Mouse (Mus musculus) retina, postnatal 7 days (tissue): ENCODE measurements around the gene Glb1.
"Not testable (repeated sequence)": the region's sequence is repeated elsewhere in the genome, so short reads cannot be mapped to it uniquely, and the experiment has no call there.

Experiments used
- DNase-seq: peaks from one replicate; pipeline ENCODE4 v3.0.0-alpha.2; 2012; ENCODE audit warnings: low read depth, low spot score

The Glb1 gene

GRCm38 (mm10) chr9:114499783-114500515 lies 99.1 kb downstream of the Glb1 start:
- peak; percentile 61 for DNase-seq

- DNase-seq, result no peak
These were observed 100.2 kb downstream of the Glb1 start for GRCm38 (mm10) chr9:114501111-114501510.

GRCm38 (mm10) chr9:114501913-114502312 lies 101.0 kb downstream of the Glb1 start:
- DNase-seq, result no peak

DNA sequence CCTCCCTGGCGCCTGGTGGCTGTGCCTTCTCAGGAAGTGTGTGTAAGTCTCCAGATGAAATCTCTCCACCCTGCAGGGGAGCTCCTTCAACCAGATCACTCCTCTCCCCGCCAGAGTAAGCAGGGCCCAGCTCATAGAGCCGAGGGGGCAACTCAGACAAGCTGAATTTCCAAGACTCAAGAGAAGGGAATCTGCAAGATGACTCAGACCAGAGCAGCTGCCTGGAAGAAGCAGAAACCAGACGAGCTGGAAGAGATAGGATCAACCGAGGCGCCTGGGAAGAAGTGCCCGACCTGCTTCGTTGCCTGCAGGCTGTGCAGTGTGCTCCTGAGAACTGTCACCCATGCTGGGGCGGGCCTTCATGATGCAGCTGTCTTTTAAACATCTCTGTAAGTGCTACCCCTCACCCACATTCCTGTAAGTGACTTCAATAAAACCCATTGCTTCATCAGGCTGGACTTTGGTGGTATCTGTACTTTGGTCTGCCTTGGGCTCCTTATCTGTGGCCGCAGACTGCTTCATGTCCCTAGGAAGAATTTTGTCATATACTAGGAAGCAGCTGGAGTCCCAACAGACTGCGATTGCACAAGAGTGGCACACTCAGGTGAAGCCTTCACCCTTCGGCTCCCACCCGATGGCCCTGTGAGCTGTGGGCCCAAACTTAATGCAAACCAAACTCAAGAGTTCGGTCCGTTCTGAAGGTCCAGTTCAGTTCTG lies 102.0 kb downstream of the Glb1 start:
- DNase-seq, result no peak

DNA sequence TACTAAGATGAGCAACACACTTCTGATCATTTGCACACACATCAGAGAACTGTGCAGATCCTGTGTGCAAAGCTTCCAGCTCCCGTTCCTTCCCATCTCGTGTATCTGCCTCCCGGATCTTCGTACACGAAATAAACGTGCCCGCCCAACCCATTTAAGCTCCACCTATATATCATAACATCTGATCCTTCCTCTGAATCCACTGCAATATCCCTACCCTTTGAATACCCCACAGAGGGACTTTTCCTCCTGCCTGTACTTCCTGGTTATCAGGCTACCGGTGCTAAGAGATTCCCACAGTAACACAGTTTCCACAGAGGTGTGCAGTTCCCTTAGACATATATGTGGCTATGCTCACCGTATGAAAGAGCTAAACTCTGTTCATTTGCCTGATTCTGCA lies 103.9 kb downstream of the Glb1 start, which contains the start of gene Ccr4:
Gene Ccr4, minus strand, starts transcription at position 101 of the 400 bp plus-strand sequence.
- no peak for DNase-seq

DNA sequence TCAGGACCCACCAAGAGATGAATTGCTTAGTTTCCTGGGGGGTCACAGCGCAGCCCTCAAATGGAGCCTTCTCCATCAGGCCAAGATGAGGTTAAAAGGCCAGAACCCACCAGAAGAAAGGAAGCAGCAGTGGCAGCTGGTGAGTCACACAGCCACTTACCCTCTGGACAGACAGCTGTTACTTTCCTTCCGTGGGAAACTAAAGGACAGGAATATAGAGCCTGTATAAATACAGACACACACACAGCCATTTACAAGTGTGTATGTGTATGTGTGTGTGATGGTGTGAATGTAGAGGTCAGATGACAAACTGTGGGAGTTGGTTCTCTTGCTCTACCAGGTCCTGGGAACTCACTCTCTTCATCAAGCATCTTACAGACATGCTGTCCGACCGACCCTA lies 105.7 kb downstream of the Glb1 start:
- DNase-seq, result no peak

- no peak for DNase-seq
These were observed 106.5 kb downstream of the Glb1 start for GRCm38 (mm10) chr9:114507421-114507820.

DNA sequence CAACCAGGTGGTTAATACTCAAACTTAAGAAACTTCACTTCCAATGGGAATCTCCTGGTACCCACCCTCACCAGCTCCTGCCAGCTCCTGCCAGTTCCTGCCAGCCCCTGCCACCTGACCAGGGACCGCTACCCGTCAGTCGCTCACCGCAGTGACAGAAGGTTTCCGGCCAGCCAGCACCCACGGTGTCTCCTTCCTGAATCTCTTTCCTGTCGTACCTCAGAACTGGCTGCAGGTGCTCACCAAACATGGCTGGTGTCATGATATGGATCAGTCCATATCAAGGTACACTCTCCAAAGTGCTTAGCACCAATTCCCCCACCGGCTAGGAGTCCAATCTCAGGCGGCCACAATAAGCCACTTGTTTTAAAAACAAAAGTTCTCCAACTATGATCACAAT lies 108.9 kb downstream of the Glb1 start:
- no peak for DNase-seq

DNA sequence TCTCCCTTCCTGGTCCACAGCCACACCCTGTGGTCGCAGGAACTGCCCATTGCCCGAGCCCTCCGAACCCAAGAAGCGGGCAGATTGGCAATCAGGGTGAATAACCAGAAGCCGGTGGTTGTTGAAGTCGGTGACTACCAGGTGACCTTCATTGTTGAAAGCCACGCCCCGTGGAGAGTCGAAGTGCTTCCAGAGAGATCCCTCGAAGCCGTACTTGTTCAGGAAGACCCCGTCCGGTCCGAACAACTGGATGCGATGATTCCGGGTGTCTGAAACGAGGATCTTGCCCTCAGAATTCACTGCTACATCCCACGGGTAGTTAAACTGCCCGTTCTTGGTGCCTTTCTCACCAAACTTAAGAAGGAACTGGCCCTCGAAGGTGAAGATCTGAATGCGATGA lies 112.0 kb downstream of the Glb1 start:
- no peak for DNase-seq

- DNase-seq, result no peak
These were observed 114.5 kb downstream of the Glb1 start, which contains the start of gene C130032M10Rik for GRCm38 (mm10) chr9:114515364-114515763. Gene C130032M10Rik, plus strand, starts transcription at chr9:114515697.

DNA sequence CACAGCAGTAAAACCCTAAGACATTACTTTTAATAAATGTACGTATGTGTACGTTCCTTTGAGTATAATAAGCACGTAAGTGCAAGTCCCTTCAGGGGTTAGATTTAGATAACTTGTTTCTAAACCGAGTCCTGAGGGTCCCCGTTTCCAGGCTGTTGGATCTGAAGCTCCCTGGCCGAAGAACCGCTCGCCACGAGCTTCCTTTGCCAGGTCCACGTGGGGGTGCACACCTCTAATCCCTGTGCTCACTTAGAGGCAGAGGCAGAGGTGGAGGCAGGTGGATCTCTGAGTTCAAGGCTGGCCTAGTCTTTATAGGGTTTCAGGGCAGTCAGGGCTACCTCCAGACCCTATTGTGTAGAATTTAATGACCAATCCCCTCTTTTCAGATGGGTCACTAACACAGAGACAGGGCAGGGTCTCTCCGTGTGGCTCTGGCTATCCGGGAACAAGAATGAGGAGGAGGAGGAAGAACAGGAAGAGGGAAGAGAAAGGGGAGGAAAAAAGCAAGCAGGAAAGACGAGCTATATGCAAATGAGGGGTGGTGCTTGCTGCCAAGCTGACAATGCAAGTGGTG lies 117.1 kb downstream of the Glb1 start:
- DNase-seq, result no peak

DNA sequence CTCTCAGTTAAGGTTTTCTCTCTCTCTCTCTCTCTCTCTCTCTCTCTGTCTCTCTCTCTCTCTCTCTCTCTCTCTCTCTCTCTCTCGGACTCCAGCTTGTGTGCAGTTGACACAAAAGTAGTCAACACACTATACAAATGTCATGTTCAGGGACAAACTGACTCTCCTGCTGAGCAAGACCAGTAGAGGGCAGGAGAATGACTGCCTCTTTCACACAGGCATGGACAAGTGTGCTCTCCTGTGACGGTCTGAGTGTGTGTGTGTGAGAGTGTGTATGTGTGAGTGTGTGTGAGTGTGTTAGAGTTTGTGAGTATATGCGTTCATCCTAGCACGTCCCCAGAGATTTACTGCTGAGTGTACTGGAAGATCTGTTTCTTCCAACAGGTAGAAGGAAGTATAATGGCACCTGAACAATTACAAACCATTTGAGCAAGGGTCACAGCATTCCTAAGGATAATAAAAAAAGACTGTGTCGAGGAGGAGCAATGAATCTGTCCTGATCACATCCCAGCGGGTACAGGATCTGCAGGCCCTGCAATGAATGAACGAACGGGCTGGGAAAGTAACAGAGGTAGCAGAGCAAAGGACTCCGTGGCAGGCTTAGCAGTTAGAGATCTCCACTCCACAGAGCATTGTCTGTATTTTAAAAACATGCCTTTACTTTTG lies 118.1 kb downstream of the Glb1 start:
- DNase-seq, result no peak

GRCm38 (mm10) chr9:114520529-114520928 lies 119.7 kb downstream of the Glb1 start:
- not testable (repeated sequence) for DNase-seq

DNA sequence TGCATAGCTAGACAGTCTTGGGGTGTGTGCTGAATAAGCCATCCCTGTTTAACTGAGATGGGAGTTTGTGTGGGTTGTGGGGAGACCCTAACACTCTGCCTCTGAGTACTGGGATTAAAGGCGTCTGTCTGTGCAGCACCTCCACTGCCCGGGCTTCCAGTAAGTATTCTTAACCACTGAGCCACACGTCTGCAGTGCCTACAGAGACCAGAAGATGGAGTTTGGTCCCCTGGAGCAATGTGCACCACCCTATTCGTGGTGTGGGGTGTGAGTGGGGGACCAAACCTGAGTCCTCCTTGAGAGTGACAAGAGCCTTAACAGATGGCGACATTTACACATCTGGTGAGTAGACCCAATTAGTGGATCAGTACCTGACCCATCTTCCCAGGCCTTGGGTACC lies 121.2 kb downstream of the Glb1 start:
- no peak for DNase-seq

GRCm38 (mm10) chr9:114522501-114522900 lies 121.6 kb downstream of the Glb1 start:
- DNase-seq, result no peak
